Mouse (Mus musculus): ENCODE measurements at regions not wholly inside any gene's neighbourhood (a gene's known extent, or its start where the extent isn't known, plus 50 kb on each side); places are given as distances from the start of the nearest gene placed in this dataset.

- H3K27ac ChIP-seq = no peak overlapping the region
- WGBS = 66% methylated on average over 4 of the region's 4 CpGs
- H3K36me3 ChIP-seq = no peaks in the 10 kb centered on the region
- no peaks in the 10 kb centered on the region for H3K27me3 ChIP-seq (ENCODE audit: low read depth, poor library complexity, severe bottlenecking)
- H3K4me3 ChIP-seq = no peak overlapping the region
- H3K4me1 ChIP-seq = no peaks in the 10 kb centered on the region; the same call in 1 of the 2 replicates
- H3K9me3 ChIP-seq (replicated peaks) = no peaks in the 10 kb centered on the region
- DNase-seq (ENCODE audit: low spot score) = no peak
Measured at GRCm38 (mm10) chr13:6204801-6205200, 343.1 kb upstream of the Pitrm1 start.

DNA sequence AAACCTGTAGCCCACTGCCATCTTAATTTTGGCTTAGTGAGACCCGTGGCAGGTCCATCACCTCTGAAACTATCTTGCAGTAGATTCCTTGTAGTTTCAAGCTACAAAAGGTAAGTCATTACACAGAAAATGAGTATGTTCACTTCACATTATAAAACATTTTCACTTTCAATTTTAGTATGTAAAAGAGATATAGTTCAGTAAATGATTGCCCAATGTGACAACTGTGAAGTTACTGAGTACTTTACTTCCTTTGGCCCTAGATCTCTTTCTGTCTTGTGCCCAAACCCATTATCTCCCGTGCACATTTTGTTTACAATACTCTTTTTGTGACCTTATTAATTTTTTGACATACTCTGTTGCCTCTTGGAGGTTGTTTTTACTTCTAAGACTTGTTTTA lies 335.4 kb upstream of the Pitrm1 start:
- Histone ChIP-seq H3K4me1 (no peaks in the 10 kb centered on the region), H3K36me3 (no peaks in the 10 kb centered on the region), H3K27me3 (ENCODE audit: low read depth, poor library complexity, severe bottlenecking) (no peaks in the 10 kb centered on the region), H3K27ac (no peak overlapping the region), H3K4me3 (no peak overlapping the region), H3K9me3 (replicated peaks) (no peaks in the 10 kb centered on the region)
- WGBS = 80% methylated on average over 2 of the region's 2 CpGs
- DNase-seq (ENCODE audit: low spot score) = no peak

DNA sequence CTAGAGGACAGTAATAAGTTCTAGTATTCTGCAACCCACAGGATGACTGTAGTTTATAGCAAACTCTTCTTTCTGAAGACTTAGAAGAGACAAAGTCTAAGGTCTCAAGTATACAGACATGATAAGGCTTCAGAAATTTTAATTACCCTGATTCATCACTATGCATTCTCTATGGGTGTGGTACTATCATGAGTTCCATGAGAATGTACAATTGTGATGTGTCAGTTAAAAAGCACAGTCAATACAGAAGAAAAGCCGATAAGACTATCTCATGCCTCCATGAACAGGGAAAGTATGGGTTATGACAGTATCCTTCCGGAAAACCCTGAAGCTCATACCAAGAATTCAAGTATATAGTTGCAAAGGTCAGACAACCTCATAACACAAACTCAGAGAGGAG lies 333.8 kb upstream of the Pitrm1 start:
- 90% methylated on average over 2 of the region's 2 CpGs for WGBS
- DNase-seq (ENCODE audit: low spot score) = no peak
- no peak overlapping the region for H3K4me3 ChIP-seq
- H3K36me3 ChIP-seq = no peaks in the 10 kb centered on the region
- H3K4me1 ChIP-seq = no peaks in the 10 kb centered on the region
- no peaks in the 10 kb centered on the region for H3K27me3 ChIP-seq (ENCODE audit: low read depth, poor library complexity, severe bottlenecking)
- no peak overlapping the region for H3K27ac ChIP-seq
- no peaks in the 10 kb centered on the region for H3K9me3 ChIP-seq (replicated peaks)

DNA sequence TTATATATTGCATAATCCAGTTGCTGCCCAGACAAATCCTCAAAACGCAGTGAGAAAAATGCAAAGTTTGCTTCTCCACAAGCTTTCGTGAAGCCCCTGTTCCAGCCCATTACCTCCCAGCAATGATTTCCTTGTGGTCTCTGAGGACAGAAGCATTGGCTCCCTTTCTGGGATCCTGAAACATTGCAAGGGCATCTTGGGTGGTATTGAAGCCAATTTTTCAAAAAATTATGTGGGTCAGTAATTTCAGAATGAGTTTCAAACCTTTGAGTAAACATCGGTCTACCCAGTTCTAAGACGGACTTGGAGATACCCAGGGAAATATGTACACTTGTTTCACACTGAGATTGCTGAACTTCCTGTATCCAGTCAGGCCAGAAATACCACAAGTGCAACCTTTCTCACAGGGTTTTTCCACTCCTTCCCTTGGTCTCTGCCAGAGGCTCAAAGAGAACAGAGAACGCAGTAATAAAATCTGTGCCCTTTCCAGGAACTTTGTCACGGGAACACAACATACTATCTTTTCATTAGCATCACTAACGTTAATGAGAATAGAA lies 321.8 kb upstream of the Pitrm1 start:
- DNase-seq (ENCODE audit: low spot score) = no peak
- no peaks in the 10 kb centered on the region for H3K4me1 ChIP-seq
- H3K27me3 ChIP-seq (ENCODE audit: low read depth, poor library complexity, severe bottlenecking) = no peaks in the 10 kb centered on the region
- no peak overlapping the region for H3K4me3 ChIP-seq
- no peak overlapping the region for H3K27ac ChIP-seq
- WGBS = 91% methylated on average over 7 of the region's 7 CpGs
- H3K36me3 ChIP-seq = no peaks in the 10 kb centered on the region
- no peaks in the 10 kb centered on the region for H3K9me3 ChIP-seq (replicated peaks)

- no peaks in the 10 kb centered on the region for H3K4me1 ChIP-seq
- no peaks in the 10 kb centered on the region for H3K36me3 ChIP-seq
- no peaks in the 10 kb centered on the region for H3K27me3 ChIP-seq (ENCODE audit: low read depth, poor library complexity, severe bottlenecking)
- 96% methylated on average over 1 of the region's 1 CpGs for WGBS
- DNase-seq (ENCODE audit: low spot score) = no peak
- H3K9me3 ChIP-seq (replicated peaks) = no peaks in the 10 kb centered on the region
- no peak overlapping the region for H3K27ac ChIP-seq
- no peak overlapping the region for H3K4me3 ChIP-seq
Measured at GRCm38 (mm10) chr13:6228278-6228677, 319.7 kb upstream of the Pitrm1 start.

GRCm38 (mm10) chr13:6235394-6235793 lies 312.6 kb upstream of the Pitrm1 start:
- no peak overlapping the region for H3K27ac ChIP-seq
- no peaks in the 10 kb centered on the region for H3K9me3 ChIP-seq (replicated peaks)
- H3K4me3 ChIP-seq = no peak overlapping the region
- H3K27me3 ChIP-seq (ENCODE audit: low read depth, poor library complexity, severe bottlenecking) = no peaks in the 10 kb centered on the region
- H3K36me3 ChIP-seq = no peaks in the 10 kb centered on the region
- DNase-seq (ENCODE audit: low spot score) = no peak
- no peaks in the 10 kb centered on the region for H3K4me1 ChIP-seq
- WGBS = 94% methylated on average over 1 of the region's 1 CpGs

GRCm38 (mm10) chr13:6236503-6236902 lies 311.4 kb upstream of the Pitrm1 start:
- 91% methylated on average over 8 of the region's 8 CpGs for WGBS

DNA sequence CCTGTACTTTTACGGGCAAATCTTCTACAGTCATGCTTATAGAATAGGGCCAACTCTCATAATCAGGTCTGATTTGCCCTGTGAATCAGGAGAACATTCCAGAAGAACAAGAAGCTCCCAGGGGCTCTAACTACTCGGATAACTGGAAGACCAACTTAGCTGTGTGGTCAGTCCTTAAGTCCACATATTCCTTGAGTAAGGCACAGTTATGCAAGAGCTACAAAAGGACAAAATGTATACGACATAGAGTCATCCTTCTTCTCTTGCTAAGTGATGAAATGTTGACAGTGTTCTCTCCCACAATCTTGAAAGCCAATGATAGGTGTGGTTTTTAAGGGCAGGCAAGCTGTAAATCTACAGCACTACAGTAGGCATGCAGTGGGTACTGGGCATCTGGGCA lies 310.7 kb upstream of the Pitrm1 start:
- Histone ChIP-seq H3K4me3 (no peak overlapping the region), H3K27ac (no peak overlapping the region), H3K9me3 (replicated peaks) (no peaks in the 10 kb centered on the region), H3K4me1 (no peaks in the 10 kb centered on the region), H3K36me3 (no peaks in the 10 kb centered on the region), H3K27me3 (ENCODE audit: low read depth, poor library complexity, severe bottlenecking) (no peaks in the 10 kb centered on the region)
- 81% methylated on average over 3 of the region's 3 CpGs for WGBS
- DNase-seq (ENCODE audit: low spot score) = no peak

More at GRCm38 (mm10) chr13:6236503-6236902, 311.4 kb upstream of the Pitrm1 start:
- Histone ChIP-seq H3K27ac (no peak overlapping the region), H3K9me3 (replicated peaks) (no peaks in the 10 kb centered on the region), H3K4me1 (no peaks in the 10 kb centered on the region), H3K4me3 (no peak overlapping the region), H3K36me3 (no peaks in the 10 kb centered on the region), H3K27me3 (ENCODE audit: low read depth, poor library complexity, severe bottlenecking) (no peaks in the 10 kb centered on the region)
- no peak for DNase-seq (ENCODE audit: low spot score)

- no peak overlapping the region for H3K27ac ChIP-seq
- no peaks in the 10 kb centered on the region for H3K4me1 ChIP-seq
- H3K36me3 ChIP-seq = no peaks in the 10 kb centered on the region
- no peak overlapping the region for H3K4me3 ChIP-seq
- no peaks in the 10 kb centered on the region for H3K27me3 ChIP-seq (ENCODE audit: low read depth, poor library complexity, severe bottlenecking)
- DNase-seq (ENCODE audit: low spot score) = no peak
- 73% methylated on average over 3 of the region's 3 CpGs for WGBS
- no peaks in the 10 kb centered on the region for H3K9me3 ChIP-seq (replicated peaks)
Measured at GRCm38 (mm10) chr13:6240855-6241254, 307.1 kb upstream of the Pitrm1 start.

DNA sequence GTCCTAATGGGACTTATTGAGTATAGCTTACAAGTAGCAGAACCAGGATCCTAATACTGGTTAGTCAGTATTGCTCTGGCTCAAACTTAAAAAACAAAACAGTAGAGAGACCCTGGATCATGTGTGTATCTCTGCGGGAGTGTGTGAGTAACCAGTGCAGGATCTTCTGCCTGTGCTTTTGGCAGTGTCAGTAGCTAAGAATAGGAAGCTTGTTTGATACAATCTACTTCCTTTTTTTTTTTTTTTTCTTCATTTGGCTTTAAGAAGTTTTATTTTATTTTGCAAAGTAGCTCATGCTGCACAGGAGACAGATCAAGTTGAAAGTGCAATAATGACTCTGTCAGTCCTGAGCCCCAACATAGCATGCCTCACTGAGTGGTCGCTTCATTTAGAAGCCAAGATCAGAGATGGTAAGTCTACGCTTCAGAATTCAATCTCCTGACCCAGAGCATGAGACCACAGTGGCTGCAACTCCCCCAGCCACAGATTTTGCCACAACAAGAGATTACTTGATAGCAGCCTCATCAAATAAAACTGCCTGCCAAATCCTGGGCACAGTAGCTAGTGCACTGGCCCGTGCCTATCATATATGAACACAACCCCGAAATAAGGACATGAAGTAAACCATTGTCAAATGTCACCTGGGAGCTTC lies 306.4 kb upstream of the Pitrm1 start:
- H3K9me3 ChIP-seq (replicated peaks) = no peaks in the 10 kb centered on the region
- 93% methylated on average over 5 of the region's 5 CpGs for WGBS

GRCm38 (mm10) chr13:6250106-6250505 lies 297.8 kb upstream of the Pitrm1 start:
- no peaks in the 10 kb centered on the region for H3K27me3 ChIP-seq (ENCODE audit: low read depth, poor library complexity, severe bottlenecking)
- H3K9me3 ChIP-seq (replicated peaks) = no peaks in the 10 kb centered on the region
- no peaks in the 10 kb centered on the region for H3K4me1 ChIP-seq
- H3K27ac ChIP-seq = no peak overlapping the region
- DNase-seq (ENCODE audit: low spot score) = no peak
- H3K36me3 ChIP-seq = no peaks in the 10 kb centered on the region
- no peak overlapping the region for H3K4me3 ChIP-seq
- WGBS = 88% methylated on average over 3 of the region's 3 CpGs

More for the DNA sequence above, 306.4 kb upstream of the Pitrm1 start:
- Histone ChIP-seq H3K36me3 (no peaks in the 10 kb centered on the region), H3K4me3 (no peak overlapping the region), H3K27ac (no peak overlapping the region), H3K4me1 (no peaks in the 10 kb centered on the region), H3K27me3 (ENCODE audit: low read depth, poor library complexity, severe bottlenecking) (no peaks in the 10 kb centered on the region)
- no peak for DNase-seq (ENCODE audit: low spot score)

DNA sequence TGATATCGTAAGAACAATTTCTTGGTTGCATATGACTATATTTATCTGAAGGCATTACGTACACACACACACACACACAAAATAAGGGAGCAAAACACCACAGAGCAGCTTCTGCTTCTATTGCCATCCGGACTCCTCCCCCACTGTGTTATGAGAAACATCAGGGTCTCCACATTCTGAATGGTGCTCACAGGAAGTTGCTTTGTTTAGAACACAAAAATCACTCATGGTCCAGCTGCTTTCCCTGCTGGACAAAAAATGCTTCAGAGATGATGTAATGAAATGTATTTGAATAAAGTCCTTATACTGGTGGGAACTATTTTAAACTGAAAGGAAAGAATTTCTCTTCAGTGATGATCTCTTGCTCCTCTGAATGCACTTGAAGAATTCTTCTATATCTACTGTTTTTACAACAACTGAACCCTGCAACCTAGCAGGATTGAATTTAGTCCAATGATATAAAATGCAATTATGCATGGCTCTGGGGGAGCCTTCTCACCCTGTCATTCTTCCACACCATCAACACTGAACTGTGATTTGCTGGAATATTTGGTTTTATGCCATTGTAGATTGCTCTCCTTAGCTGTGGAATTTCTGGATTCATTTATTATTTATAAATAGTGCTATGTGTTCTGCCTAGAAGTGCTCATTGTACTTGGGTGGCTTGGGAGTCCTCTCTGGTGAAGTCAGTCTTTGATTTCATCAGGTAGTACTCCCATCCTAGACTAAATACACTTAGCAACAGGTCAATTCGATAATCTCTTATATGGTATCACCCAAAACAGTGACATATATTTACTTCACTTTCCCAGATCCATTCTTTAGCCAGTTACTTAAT lies 296.7 kb upstream of the Pitrm1 start:
- Histone ChIP-seq H3K36me3 (no peaks in the 10 kb centered on the region), H3K9me3 (replicated peaks) (no peaks in the 10 kb centered on the region), H3K27me3 (ENCODE audit: low read depth, poor library complexity, severe bottlenecking) (no peaks in the 10 kb centered on the region), H3K27ac (no peak overlapping the region), H3K4me1 (no peaks in the 10 kb centered on the region), H3K4me3 (no peak overlapping the region)
- 88% methylated on average over 4 of the region's 4 CpGs for WGBS
- no peak for DNase-seq (ENCODE audit: low spot score)

DNA sequence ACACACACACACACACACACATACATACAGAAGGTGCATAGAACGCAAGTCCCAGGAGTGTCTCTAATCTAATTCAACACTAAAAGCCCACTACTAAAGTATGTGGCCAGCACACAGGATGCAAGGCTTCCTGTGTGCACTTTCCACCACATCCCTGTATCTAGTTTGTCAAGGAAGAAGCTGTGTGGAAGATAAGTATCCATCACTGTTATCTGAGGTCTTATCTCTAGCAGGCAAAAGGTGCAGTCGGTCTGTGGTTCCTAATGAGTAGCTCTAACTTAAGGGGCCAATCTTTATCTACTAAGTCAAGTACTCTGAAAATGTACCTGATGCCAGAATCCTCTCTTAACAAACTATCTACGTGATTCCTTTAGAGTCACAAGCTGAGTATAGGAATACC lies 295.8 kb upstream of the Pitrm1 start:
- H3K27ac ChIP-seq = no peak overlapping the region
- DNase-seq (ENCODE audit: low spot score) = no peak
- no peaks in the 10 kb centered on the region for H3K27me3 ChIP-seq (ENCODE audit: low read depth, poor library complexity, severe bottlenecking)
- H3K36me3 ChIP-seq = no peaks in the 10 kb centered on the region
- no peak overlapping the region for H3K4me3 ChIP-seq
- 82% methylated on average over 3 of the region's 3 CpGs for WGBS
- no peaks in the 10 kb centered on the region for H3K9me3 ChIP-seq (replicated peaks)
- no peaks in the 10 kb centered on the region for H3K4me1 ChIP-seq

Data from limb, embryonic 10.5 days (tissue).